Mouse (Mus musculus) midbrain, postnatal 0 days (tissue): ENCODE measurements around the gene Slc29a2. TPM values are rescaled to one million over a fixed set of nuclear protein-coding genes. Genes with fewer than 3 reads are reported as not detected.

Source experiments
- ATAC-seq: fragments of 200-750 bp; cut with Nextera tagmentation; 2 replicates; pipeline ENCODE4 v1.8.0; 2017; ENCODE audit warnings: moderate number of reproducible peaks, mild to moderate bottlenecking, moderate TSS enrichment, moderate library complexity; ENCODE audit not compliant: low FRiP score
- DNase-seq: peaks from one replicate; pipeline ENCODE4 v3.0.0-alpha.2; 2015; ENCODE audit warnings: low spot score
- H3K27ac ChIP-seq: fragments of 300-500 bp; sonication (generic); 2 replicates; pipeline ENCODE4 v1.5.1; 2014; ENCODE audit warnings: low read depth, mild to moderate bottlenecking, low read length, mixed read lengths
- H3K27me3 ChIP-seq: fragments of 300-500 bp; sonication (generic); 2 replicates; pipeline ENCODE4 v1.6.1; 2014; ENCODE audit warnings: low read length, control low read depth, mixed read lengths; ENCODE audit not compliant: insufficient read depth
- H3K36me3 ChIP-seq: fragments of 300-500 bp; sonication (generic); 2 replicates; pipeline ENCODE4 v1.6.1; 2014; ENCODE audit warnings: low read length, control low read depth, mixed read lengths; ENCODE audit not compliant: insufficient read depth
- H3K4me1 ChIP-seq: fragments of 300-500 bp; sonication (generic); 2 replicates; pipeline ENCODE4 v1.6.1; 2014; ENCODE audit warnings: mild to moderate bottlenecking, control low read depth, antibody characterized with exemption, low read length, mixed read lengths; ENCODE audit not compliant: insufficient read depth
- H3K4me2 ChIP-seq: fragments of 300-500 bp; sonication (generic); 2 replicates; pipeline ENCODE4 v1.6.1; 2014; ENCODE audit warnings: low read depth, mild to moderate bottlenecking, low read length, mixed read lengths; ENCODE audit not compliant: poor library complexity, severe bottlenecking
- H3K4me3 ChIP-seq: fragments of 300-500 bp; sonication (generic); 2 replicates; pipeline ENCODE4 v1.5.1; 2014; ENCODE audit warnings: low read depth, mild to moderate bottlenecking, low read length, moderate library complexity
- H3K9ac ChIP-seq: fragments of 300-500 bp; sonication (generic); replicated peaks from 2 replicates; pipeline ENCODE4 v1.6.1; 2014; ENCODE audit warnings: mild to moderate bottlenecking, low read length, moderate library complexity, mixed read lengths; ENCODE audit not compliant: poor library complexity, severe bottlenecking
- H3K9me3 ChIP-seq: fragments of 300-500 bp; sonication (generic); 2 replicates; pipeline ENCODE4 v1.6.1; 2016; ENCODE audit warnings: low read length, control low read depth
- CTCF ChIP-seq: IDR thresholded peaks from 2 replicates; pipeline ENCODE4 v1.5.1; 2016; ENCODE audit warnings: antibody characterized with exemption, mild to moderate bottlenecking
- WGBS: fragments of 180-500 bp; shearing (Covaris S2); extraction: QIAGEN DNeasy Blood & Tissue Kit; methylation state at CpG from one replicate; pipeline ENCODE4 v1.1.7; 2014; 5-methylcytosine and 5-hydroxymethylcytosine counted together
- polyA plus RNA-seq: library from polyadenylated mRNA; unstranded; fragments of >200 nt; fragmentation: Nextera tagmentation; extraction: Ambion mirVana; gene quantifications from 2 replicates; pipeline ENCODE4 v1.2.1, GENCODE M21; 2015
- total RNA-seq: library from RNA; depleted of rRNA; stranded (reverse); fragments of >200 nt; gene quantifications from 2 replicates; pipeline ENCODE4 v1.2.3, GENCODE M21; 2014; rRNA removed

The Slc29a2 gene
- total and polyA plus RNA-seq, 2 experiments from 2014 or later: 19.1 to 30.2 TPM

GRCm38 (mm10) chr19:5073518-5073917 is 49.9 kb downstream of the Slc29a2 start:
- Histone ChIP-seq H3K4me2 (no peak overlapping the region), H3K9me3 (no peaks in the 10 kb centered on the region), H3K27me3 (peaks cover 18% of the 10 kb centered on the region), H3K36me3 (no peaks in the 10 kb centered on the region), H3K27ac (no peak overlapping the region), H3K4me1 (peaks cover 8% of the 10 kb centered on the region), H3K9ac (no peak overlapping the region), H3K4me3 (no peak overlapping the region)
- DNase-seq (no peak), ATAC-seq (no peak)
- 47% methylated on average over 5 of the region's 5 CpGs for WGBS
- no peak for TF ChIP-seq CTCF

- Histone ChIP-seq H3K27me3 (peaks cover 26% of the 10 kb centered on the region), H3K4me1 (no peaks in the 10 kb centered on the region), H3K9me3 (no peaks in the 10 kb centered on the region), H3K27ac (no peak overlapping the region), H3K9ac (no peak overlapping the region), H3K4me2 (no peak overlapping the region), H3K36me3 (peaks cover 25% of the 10 kb centered on the region), H3K4me3 (no peak overlapping the region)
- peak; percentile 21; the same call in 1 of the 2 replicates for TF ChIP-seq CTCF
- DNase-seq (no peak), ATAC-seq (no peak)
- 94% methylated on average over 1 of the region's 1 CpGs for WGBS
Measured at GRCm38 (mm10) chr19:5079279-5079678, 55.6 kb downstream of the Slc29a2 start.

Other genes starting within 250 kb of the Slc29a2 start
- 90.5 and 97.4 TPM in 2 replicates for gene Rbm4, start 230.0 kb upstream of the Slc29a2 start, total RNA-seq
- gene Rbm4, start 230.0 kb upstream of the Slc29a2 start, polyA plus RNA-seq: 39.0 and 40.0 TPM in 2 replicates
- gene Gm21992, start 212.2 kb upstream of the Slc29a2 start, total RNA-seq: 8.1 and 22.3 TPM in 2 replicates
- gene Gm21992, start 212.2 kb upstream of the Slc29a2 start, polyA plus RNA-seq: 12.6 and 17.9 TPM in 2 replicates
- gene Rbm14, start 212.2 kb upstream of the Slc29a2 start, total RNA-seq: 41.5 and 43.8 TPM in 2 replicates
- gene Rbm14, start 212.2 kb upstream of the Slc29a2 start, polyA plus RNA-seq: 37.9 and 38.4 TPM in 2 replicates
- 19.9 and 20.0 TPM in 2 replicates for gene Ccs, start 184.5 kb upstream of the Slc29a2 start, total RNA-seq
- 40.1 and 42.6 TPM in 2 replicates for gene Ccs, start 184.5 kb upstream of the Slc29a2 start, polyA plus RNA-seq
- gene Ccdc87, start 184.5 kb upstream of the Slc29a2 start, total RNA-seq: 0.38 and 1.0 TPM in 2 replicates
- gene Ccdc87, start 184.5 kb upstream of the Slc29a2 start, polyA plus RNA-seq: 1.1 and 1.2 TPM in 2 replicates
- gene Ctsf, start 168.7 kb upstream of the Slc29a2 start, total RNA-seq: 117 and 125 TPM in 2 replicates
- gene Ctsf, start 168.7 kb upstream of the Slc29a2 start, polyA plus RNA-seq: 82.5 and 91.1 TPM in 2 replicates
- gene Actn3, start 146.0 kb upstream of the Slc29a2 start, total RNA-seq: 4.5 and 5.3 TPM in 2 replicates
- 3.8 and 4.4 TPM in 2 replicates for gene Actn3, start 146.0 kb upstream of the Slc29a2 start, polyA plus RNA-seq
- gene Zdhhc24, start 145.2 kb upstream of the Slc29a2 start, total RNA-seq: 24.0 and 29.8 TPM in 2 replicates
- gene Zdhhc24, start 145.2 kb upstream of the Slc29a2 start, polyA plus RNA-seq: 17.2 and 18.1 TPM in 2 replicates
- 31.8 and 40.6 TPM in 2 replicates for gene Bbs1, start 117.2 kb upstream of the Slc29a2 start, total RNA-seq
- 9.0 and 10.2 TPM in 2 replicates for gene Bbs1, start 117.2 kb upstream of the Slc29a2 start, polyA plus RNA-seq
- 84.6 and 94.7 TPM in 2 replicates for gene Dpp3, start 95.6 kb upstream of the Slc29a2 start, total RNA-seq
- gene Dpp3, start 95.6 kb upstream of the Slc29a2 start, polyA plus RNA-seq: 87.7 and 96.3 TPM in 2 replicates
- gene Peli3, start 80.7 kb upstream of the Slc29a2 start, total RNA-seq: 10.9 and 24.4 TPM in 2 replicates
- gene Peli3, start 80.7 kb upstream of the Slc29a2 start, polyA plus RNA-seq: 8.4 and 8.6 TPM in 2 replicates
- gene Mrpl11, start 61.7 kb upstream of the Slc29a2 start, total RNA-seq: 88.2 and 93.1 TPM in 2 replicates
- gene Mrpl11, start 61.7 kb upstream of the Slc29a2 start, polyA plus RNA-seq: 141 and 145 TPM in 2 replicates
- gene Npas4, start 33.5 kb upstream of the Slc29a2 start, total RNA-seq: 3.4 and 5.9 TPM in 2 replicates
- gene Npas4, start 33.5 kb upstream of the Slc29a2 start, polyA plus RNA-seq: 0.36 and 0.43 TPM in 2 replicates
- 136 and 143 TPM in 2 replicates for gene B4gat1, start 15.0 kb downstream of the Slc29a2 start, total RNA-seq
- gene B4gat1, start 15.0 kb downstream of the Slc29a2 start, polyA plus RNA-seq: 172 and 177 TPM in 2 replicates
- gene AC124502.3, start 15.0 kb downstream of the Slc29a2 start, total RNA-seq: 3.8 and 12.5 TPM in 2 replicates
- 2.2 and 3.7 TPM in 2 replicates for gene AC124502.3, start 15.0 kb downstream of the Slc29a2 start, polyA plus RNA-seq
- 2.1 TPM in 1 of 2 replicates, not detected in the other for gene Brms1, start 17.5 kb downstream of the Slc29a2 start, total RNA-seq
- 14.3 and 15.3 TPM in 2 replicates for gene Brms1, start 17.5 kb downstream of the Slc29a2 start, polyA plus RNA-seq
- 4.0 and 4.3 TPM in 2 replicates for gene Rin1, start 26.6 kb downstream of the Slc29a2 start, total RNA-seq
- gene Rin1, start 26.6 kb downstream of the Slc29a2 start, polyA plus RNA-seq: 0.76 and 0.96 TPM in 2 replicates
- 22.0 and 23.3 TPM in 2 replicates for gene Cd248, start 44.2 kb downstream of the Slc29a2 start, total RNA-seq
- 15.7 and 18.3 TPM in 2 replicates for gene Cd248, start 44.2 kb downstream of the Slc29a2 start, polyA plus RNA-seq
- gene Tmem151a, start 61.7 kb downstream of the Slc29a2 start, total RNA-seq: 54.0 and 64.0 TPM in 2 replicates
- gene Tmem151a, start 61.7 kb downstream of the Slc29a2 start, polyA plus RNA-seq: 64.2 and 72.0 TPM in 2 replicates
- gene Yif1a, start 64.7 kb downstream of the Slc29a2 start, total RNA-seq: 40.4 and 53.9 TPM in 2 replicates
- gene Yif1a, start 64.7 kb downstream of the Slc29a2 start, polyA plus RNA-seq: 38.8 and 49.9 TPM in 2 replicates
- gene Cnih2, start 74.7 kb downstream of the Slc29a2 start, total RNA-seq: 677 and 753 TPM in 2 replicates
- 547 and 553 TPM in 2 replicates for gene Cnih2, start 74.7 kb downstream of the Slc29a2 start, polyA plus RNA-seq
- gene Rab1b, start 83.2 kb downstream of the Slc29a2 start, total RNA-seq: 192 and 242 TPM in 2 replicates
- 204 and 227 TPM in 2 replicates for gene Rab1b, start 83.2 kb downstream of the Slc29a2 start, polyA plus RNA-seq
- 187 and 201 TPM in 2 replicates for gene Klc2, start 94.7 kb downstream of the Slc29a2 start, total RNA-seq
- 65.7 and 67.9 TPM in 2 replicates for gene Klc2, start 94.7 kb downstream of the Slc29a2 start, polyA plus RNA-seq
- gene Pacs1, start 249.3 kb downstream of the Slc29a2 start, total RNA-seq: 86.4 and 124 TPM in 2 replicates
- 47.9 and 49.9 TPM in 2 replicates for gene Pacs1, start 249.3 kb downstream of the Slc29a2 start, polyA plus RNA-seq